Comparison of ENCODE assay signal across 38 mouse cellular contexts in genomic region chr5:72617413-72617812, GRCm38 (mm10). TPM values are rescaled to one million over a fixed set of nuclear protein-coding genes. Genes with fewer than 3 reads are reported as not detected.
"Had no signal": no experiment of that assay in that cellular context is flagged by ENCODE, and none has a peak within 500 bp of the region (broad histone marks: within the 10 kb centered on the region; RNA-seq: fewer than 3 reads in every experiment).

No protein-coding gene starts in this region.

- DNase-seq: gastrocnemius, postnatal 14 days; gastrocnemius, postnatal 36 days; heart, adult 11 months; heart, adult 2 months; heart, postnatal 14 days; heart, postnatal 36 days; kidney, adult 18-20 months; kidney, adult 8-10 months; kidney, postnatal 10 days; kidney, postnatal 25 days; kidney, postnatal 4 days; liver; liver, embryonic 13.5 days had no signal

- ATAC-seq: inflammation-experienced regulatory T-cells, adult 6 months; intestine, embryonic 15.5 days; intestine, postnatal 0 days had no signal

RNA-seq across cellular contexts. Expression of gene Cnga1, which starts 26.7 kb away (rescaled TPM):
- total RNA-seq: gastrocnemius, adult 8-10 months; gastrocnemius, postnatal 14 days; gastrocnemius, postnatal 36 days; heart, adult 2 months; heart, postnatal 36 days; layer of hippocampus, adult 2 months; layer of hippocampus, postnatal 10 days; layer of hippocampus, postnatal 25 days; left cerebral cortex, adult 2 months; left cerebral cortex, postnatal 14 days; left cerebral cortex, postnatal 36 days had no signal
- polyA plus RNA-seq: gonadal fat pad, adult 2 months; heart, adult 2 months; heart, embryonic 11.5 days; heart, embryonic 13.5 days; heart, embryonic 15.5 days; heart, postnatal 0 days; hindbrain, embryonic 11.5 days; hindbrain, embryonic 13.5 days; hindbrain, embryonic 15.5 days; intestine, embryonic 15.5 days; intestine, postnatal 0 days; kidney, embryonic 14.5 days; kidney, embryonic 16.5 days; limb, embryonic 10.5 days; limb, embryonic 12.5 days; liver, embryonic 11.5 days; liver, embryonic 13.5 days; liver, embryonic 15.5 days had no signal

RNA-seq across cellular contexts. Expression of gene Gm5868, which starts 30.1 kb away (rescaled TPM):
- total RNA-seq: gastrocnemius, adult 8-10 months; gastrocnemius, postnatal 14 days; gastrocnemius, postnatal 36 days; heart, adult 2 months; heart, postnatal 14 days; heart, postnatal 36 days; hematopoietic stem cell, adult 5-6 weeks had no signal
- polyA plus RNA-seq: gonadal fat pad, adult 2 months; heart, adult 2 months; heart, embryonic 13.5 days; heart, postnatal 0 days; inflammation-experienced regulatory T-cells, adult 6 months; liver, embryonic 13.5 days; liver, embryonic 15.5 days had no signal

RNA-seq across cellular contexts. Expression of gene Nipal1, which starts 30.2 kb away (rescaled TPM):
- total RNA-seq: gastrocnemius, postnatal 36 days; heart, adult 2 months; heart, postnatal 36 days; layer of hippocampus, adult 2 months; layer of hippocampus, postnatal 10 days; layer of hippocampus, postnatal 25 days; left cerebral cortex, adult 2 months; left cerebral cortex, postnatal 14 days; left cerebral cortex, postnatal 36 days had no signal
- polyA plus RNA-seq: heart, adult 2 months; heart, postnatal 0 days had no signal

RNA-seq across cellular contexts. Expression of gene Zar1, which starts 36.4 kb away (rescaled TPM):
- total RNA-seq: gastrocnemius, adult 8-10 months; gastrocnemius, postnatal 14 days; gastrocnemius, postnatal 36 days; heart, adult 2 months; heart, postnatal 14 days; heart, postnatal 36 days; hematopoietic stem cell, adult 5-6 weeks had no signal
- polyA plus RNA-seq: heart, adult 2 months; heart, postnatal 0 days; inflammation-experienced regulatory T-cells, adult 6 months; intestine, postnatal 0 days; liver, embryonic 15.5 days had no signal
